Mouse (Mus musculus) small intestine, adult 2 months (tissue): ENCODE results near the gene Slc30a6.

Experiments used
- CTCF ChIP-seq: fragments of 200-500 bp; IDR thresholded peaks from 2 replicates; pipeline ENCODE4 v1.5.1; 2012; ENCODE audit warnings: low read depth, mild to moderate bottlenecking, control low read depth, inconsistent platforms, low read length, moderate library complexity, mixed read lengths; ENCODE audit not compliant: insufficient replicate concordance, insufficient read length; ENCODE audit errors: extremely low read depth
- POLR2A ChIP-seq: fragments of 200-500 bp; IDR thresholded peaks from 2 replicates; pipeline ENCODE4 v1.6.1; 2012; ENCODE audit warnings: low read depth, mild to moderate bottlenecking, control low read depth, inconsistent platforms, low read length, moderate library complexity

DNA sequence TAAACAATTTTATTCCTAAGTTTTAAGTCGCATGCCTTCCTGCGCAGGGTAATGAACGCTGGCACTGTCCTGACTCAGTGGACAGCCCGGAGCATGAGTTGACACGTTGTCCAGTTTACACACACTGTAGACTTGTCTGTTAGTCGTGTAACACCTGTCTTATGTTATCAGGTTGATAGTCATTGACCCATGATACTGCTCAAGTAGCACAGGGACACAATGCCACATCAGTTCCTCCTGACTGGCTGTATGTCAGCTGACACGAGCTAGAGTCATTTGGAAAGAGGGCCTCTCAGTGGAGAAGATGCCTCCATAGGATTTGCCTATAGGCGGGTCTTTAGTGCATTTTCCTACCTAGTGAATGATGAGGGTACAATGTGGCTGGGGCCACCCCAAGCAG is 11.1 kb downstream of the Slc30a6 start:
- TF ChIP-seq POLR2A (no peak), CTCF (no peak)
